Mouse (Mus musculus) heart, embryonic 15.5 days (tissue): Measurements from ENCODE around the gene Uhrf2. TPM values are rescaled to one million over a fixed set of nuclear protein-coding genes. Genes with fewer than 3 reads are reported as not detected.

ENCODE experiments used
- ATAC-seq: fragments of 200-750 bp; cut with Nextera tagmentation; replicated peaks from 2 replicates; pipeline ENCODE4 v1.8.0; 2017; ENCODE audit warnings: low read depth, moderate TSS enrichment; ENCODE audit not compliant: insufficient number of reproducible peaks, insufficient read depth, low FRiP score
- H3K27ac ChIP-seq: fragments of 300-500 bp; sonication (generic); 2 replicates; pipeline ENCODE4 v1.5.1; 2015; ENCODE audit warnings: mild to moderate bottlenecking, inconsistent platforms
- H3K27me3 ChIP-seq: fragments of 300-500 bp; sonication (generic); 2 replicates; pipeline ENCODE4 v1.6.1; 2015; ENCODE audit warnings: inconsistent platforms
- H3K36me3 ChIP-seq: fragments of 300-500 bp; sonication (generic); 2 replicates; pipeline ENCODE4 v1.6.1; 2015; ENCODE audit warnings: mild to moderate bottlenecking, inconsistent platforms
- H3K4me1 ChIP-seq: fragments of 300-500 bp; sonication (generic); replicated peaks from 2 replicates; pipeline ENCODE4 v1.6.1; 2015; ENCODE audit warnings: inconsistent platforms
- H3K4me2 ChIP-seq: fragments of 300-500 bp; sonication (generic); 2 replicates; pipeline ENCODE4 v1.6.1; 2015; ENCODE audit warnings: inconsistent platforms, mild to moderate bottlenecking, moderate library complexity
- H3K4me3 ChIP-seq: fragments of 300-500 bp; sonication (generic); 2 replicates; pipeline ENCODE4 v1.5.1; 2015; ENCODE audit warnings: mild to moderate bottlenecking, inconsistent platforms
- H3K9ac ChIP-seq: fragments of 300-500 bp; sonication (generic); 2 replicates; pipeline ENCODE4 v1.6.1; 2015; ENCODE audit warnings: mild to moderate bottlenecking, inconsistent platforms
- H3K9me3 ChIP-seq: fragments of 300-500 bp; sonication (generic); replicated peaks from 2 replicates; pipeline ENCODE4 v1.6.1; 2016; ENCODE audit warnings: inconsistent platforms
- WGBS: fragments of 180-500 bp; shearing (Covaris S2); methylation state at CpG from one replicate; pipeline ENCODE4 v1.1.7; 2015; ENCODE audit warnings: mixed read lengths; 5-methylcytosine and 5-hydroxymethylcytosine counted together
- polyA plus RNA-seq: library from polyadenylated mRNA; unstranded; fragments of >200 nt; fragmentation: Nextera tagmentation; extraction: Ambion mirVana; gene quantifications from 2 replicates; pipeline ENCODE4 v1.2.1, GENCODE M21; 2015

The Uhrf2 gene
- polyA plus RNA-seq, 1 experiment from 2014 or later: 37.7 TPM

- H3K9me3 ChIP-seq: no peaks in the 10 kb centered on the region
- WGBS: 98% methylated on average over 2 of the region's 2 CpGs
- no peak for ATAC-seq
- no peaks in the 10 kb centered on the region for H3K27me3 ChIP-seq
- no peak overlapping the region for H3K9ac ChIP-seq
- peaks cover 7% of the 10 kb centered on the region for H3K36me3 ChIP-seq
- no peak overlapping the region for H3K27ac ChIP-seq
- H3K4me1 ChIP-seq: 0 out of 2 replicates have a peak, but pooled peaks cover 3% of the 10 kb centered on the region
- H3K4me2 ChIP-seq: no peak overlapping the region
- H3K4me3 ChIP-seq: no peak overlapping the region
Measured at GRCm38 (mm10) chr19:30054218-30054617, 23.9 kb downstream of the Uhrf2 start.

- Histone ChIP-seq H3K27ac (no peak overlapping the region), H3K27me3 (no peaks in the 10 kb centered on the region), H3K4me3 (no peak overlapping the region), H3K36me3 (0 out of 2 replicates have a peak, but pooled peaks cover 5% of the 10 kb centered on the region), H3K4me2 (no peak overlapping the region), H3K9ac (no peak overlapping the region), H3K9me3 (no peaks in the 10 kb centered on the region), H3K4me1 (0 out of 2 replicates have a peak, but pooled peaks cover 2% of the 10 kb centered on the region)
- ATAC-seq: no peak
- WGBS: 52% methylated on average over 4 of the region's 4 CpGs
Measured at GRCm38 (mm10) chr19:30065797-30066196, 35.5 kb downstream of the Uhrf2 start.

GRCm38 (mm10) chr19:30090163-30090562, 59.9 kb downstream of the Uhrf2 start:
- Histone ChIP-seq H3K4me1 (no peaks in the 10 kb centered on the region), H3K36me3 (peaks cover 81% of the 10 kb centered on the region), H3K9me3 (no peaks in the 10 kb centered on the region), H3K9ac (no peak overlapping the region), H3K4me2 (no peak overlapping the region), H3K27ac (no peak overlapping the region), H3K27me3 (no peaks in the 10 kb centered on the region), H3K4me3 (no peak overlapping the region)
- 89% methylated on average over 6 of the region's 6 CpGs for WGBS
- no peak for ATAC-seq

GRCm38 (mm10) chr19:30091644-30092295, 61.5 kb downstream of the Uhrf2 start:
- H3K36me3 ChIP-seq: peaks cover 83% of the 10 kb centered on the region
- WGBS: 93% methylated on average over 12 of the region's 12 CpGs

GRCm38 (mm10) chr19:30096186-30096585, 65.9 kb downstream of the Uhrf2 start:
- H3K4me1 ChIP-seq: no peaks in the 10 kb centered on the region
- no peak overlapping the region for H3K4me2 ChIP-seq
- H3K9me3 ChIP-seq: no peaks in the 10 kb centered on the region
- peaks cover 68% of the 10 kb centered on the region for H3K36me3 ChIP-seq
- 81% methylated on average over 3 of the region's 3 CpGs for whole genome bisulfite sequencing
- no peak overlapping the region for H3K9ac ChIP-seq
- H3K4me3 ChIP-seq: no peak overlapping the region
- no peaks in the 10 kb centered on the region for H3K27me3 ChIP-seq
- no peak overlapping the region for H3K27ac ChIP-seq
- ATAC-seq: no peak

More at GRCm38 (mm10) chr19:30091644-30092295, 61.5 kb downstream of the Uhrf2 start:
- no peak for ATAC-seq
- H3K9ac ChIP-seq: no peak overlapping the region
- H3K27me3 ChIP-seq: no peaks in the 10 kb centered on the region
- H3K27ac ChIP-seq: no peak overlapping the region
- no peaks in the 10 kb centered on the region for H3K4me1 ChIP-seq
- no peak overlapping the region for H3K4me2 ChIP-seq
- no peaks in the 10 kb centered on the region for H3K9me3 ChIP-seq
- no peak overlapping the region for H3K4me3 ChIP-seq

- H3K36me3 ChIP-seq: peaks cover 61% of the 10 kb centered on the region
- H3K27me3 ChIP-seq: no peaks in the 10 kb centered on the region
- H3K4me3 ChIP-seq: no peak overlapping the region
- no peaks in the 10 kb centered on the region for H3K9me3 ChIP-seq
- no peak overlapping the region for H3K9ac ChIP-seq
- no peak overlapping the region for H3K27ac ChIP-seq
- H3K4me2 ChIP-seq: no peak overlapping the region
- no peak for ATAC-seq
- 87% methylated on average over 4 of the region's 4 CpGs for WGBS
- no peaks in the 10 kb centered on the region for H3K4me1 ChIP-seq
Measured at GRCm38 (mm10) chr19:30097039-30097438, 66.7 kb downstream of the Uhrf2 start.

- H3K9ac ChIP-seq: no peak overlapping the region
- no peaks in the 10 kb centered on the region for H3K4me1 ChIP-seq
- no peak for ATAC-seq
- WGBS: 92% methylated on average over 12 of the region's 12 CpGs
- no peaks in the 10 kb centered on the region for H3K27me3 ChIP-seq
- no peak overlapping the region for H3K27ac ChIP-seq
- H3K4me3 ChIP-seq: no peak overlapping the region
- H3K9me3 ChIP-seq: no peaks in the 10 kb centered on the region
- H3K36me3 ChIP-seq: peaks cover 29% of the 10 kb centered on the region
- no peak overlapping the region for H3K4me2 ChIP-seq
Measured at GRCm38 (mm10) chr19:30100571-30100970, 70.3 kb downstream of the Uhrf2 start.

- ATAC-seq: no peak
Measured at GRCm38 (mm10) chr19:30102620-30103019, 72.3 kb downstream of the Uhrf2 start.

GRCm38 (mm10) chr19:30105045-30105842, 74.9 kb downstream of the Uhrf2 start:
- H3K4me1 ChIP-seq: no peaks in the 10 kb centered on the region
- no peak overlapping the region for H3K4me3 ChIP-seq
- no peak overlapping the region for H3K27ac ChIP-seq
- H3K27me3 ChIP-seq: no peaks in the 10 kb centered on the region
- ATAC-seq: no peak
- 71% methylated on average over 6 of the region's 6 CpGs for WGBS
- H3K4me2 ChIP-seq: no peak overlapping the region
- no peaks in the 10 kb centered on the region for H3K9me3 ChIP-seq
- no peaks in the 10 kb centered on the region for H3K36me3 ChIP-seq
- no peak overlapping the region for H3K9ac ChIP-seq

More at GRCm38 (mm10) chr19:30102620-30103019, 72.3 kb downstream of the Uhrf2 start:
- Histone ChIP-seq H3K27me3 (no peaks in the 10 kb centered on the region), H3K4me1 (no peaks in the 10 kb centered on the region), H3K9me3 (no peaks in the 10 kb centered on the region), H3K4me2 (no peak overlapping the region), H3K9ac (no peak overlapping the region), H3K4me3 (no peak overlapping the region), H3K27ac (no peak overlapping the region), H3K36me3 (peaks cover 11% of the 10 kb centered on the region; the same call in 1 of the 2 replicates)
- 56% methylated on average over 6 of the region's 6 CpGs for WGBS

GRCm38 (mm10) chr19:30107221-30107845, 77.0 kb downstream of the Uhrf2 start:
- no peak overlapping the region for H3K9ac ChIP-seq
- no peak overlapping the region for H3K4me2 ChIP-seq
- 82% methylated on average over 10 of the region's 10 CpGs for WGBS
- H3K4me3 ChIP-seq: no peak overlapping the region
- H3K27me3 ChIP-seq: no peaks in the 10 kb centered on the region
- H3K36me3 ChIP-seq: no peaks in the 10 kb centered on the region
- H3K9me3 ChIP-seq: no peaks in the 10 kb centered on the region
- no peak overlapping the region for H3K27ac ChIP-seq
- no peaks in the 10 kb centered on the region for H3K4me1 ChIP-seq
- no peak for ATAC-seq

- Histone ChIP-seq H3K9ac (no peak overlapping the region), H3K27ac (no peak overlapping the region), H3K36me3 (no peaks in the 10 kb centered on the region), H3K9me3 (no peaks in the 10 kb centered on the region), H3K4me3 (no peak overlapping the region), H3K4me1 (no peaks in the 10 kb centered on the region), H3K27me3 (no peaks in the 10 kb centered on the region), H3K4me2 (no peak overlapping the region)
- ATAC-seq: no peak
Measured at GRCm38 (mm10) chr19:30108616-30109015, 78.3 kb downstream of the Uhrf2 start.
